Mouse (Mus musculus) midbrain, embryonic 13.5 days (tissue): ENCODE data around the gene Stra8. TPM values are rescaled to one million over a fixed set of nuclear protein-coding genes. Genes with fewer than 3 reads are reported as not detected.

ENCODE experiments used
- ATAC-seq: fragments of 200-750 bp; cut with Nextera tagmentation; 2 replicates; pipeline ENCODE4 v1.8.0; 2017; ENCODE audit warnings: mild to moderate bottlenecking, moderate TSS enrichment, moderate library complexity
- H3K27ac ChIP-seq: fragments of 300-500 bp; sonication (generic); 2 replicates; pipeline ENCODE4 v1.5.1; 2015; ENCODE audit warnings: inconsistent platforms, mild to moderate bottlenecking, moderate library complexity
- H3K27me3 ChIP-seq: fragments of 300-500 bp; sonication (generic); 2 replicates; pipeline ENCODE4 v1.6.1; 2015; ENCODE audit warnings: mild to moderate bottlenecking, inconsistent platforms
- H3K36me3 ChIP-seq: fragments of 300-500 bp; sonication (generic); 2 replicates; pipeline ENCODE4 v1.6.1; 2015; ENCODE audit warnings: mild to moderate bottlenecking, inconsistent platforms
- H3K4me1 ChIP-seq: fragments of 300-500 bp; sonication (generic); replicated peaks from 2 replicates; pipeline ENCODE4 v1.6.1; 2015; ENCODE audit warnings: inconsistent platforms
- H3K4me2 ChIP-seq: fragments of 300-500 bp; sonication (generic); replicated peaks from 2 replicates; pipeline ENCODE4 v1.6.1; 2015; ENCODE audit warnings: moderate library complexity, mild to moderate bottlenecking, inconsistent platforms
- H3K4me3 ChIP-seq: fragments of 300-500 bp; sonication (generic); replicated peaks from 2 replicates; pipeline ENCODE4 v1.5.1; 2015; ENCODE audit warnings: mild to moderate bottlenecking, inconsistent platforms
- H3K9ac ChIP-seq: fragments of 300-500 bp; sonication (generic); replicated peaks from 2 replicates; pipeline ENCODE4 v1.6.1; 2015; ENCODE audit warnings: mild to moderate bottlenecking, inconsistent platforms
- H3K9me3 ChIP-seq: fragments of 300-500 bp; sonication (generic); 2 replicates; pipeline ENCODE4 v1.6.1; 2016; ENCODE audit warnings: mild to moderate bottlenecking, inconsistent platforms
- WGBS: fragments of 180-500 bp; shearing (Covaris S2); methylation state at CpG from one replicate; pipeline ENCODE4 v1.1.7; 2015; 5-methylcytosine and 5-hydroxymethylcytosine counted together
- polyA plus RNA-seq: library from polyadenylated mRNA; unstranded; fragments of >200 nt; fragmentation: Nextera tagmentation; extraction: Ambion mirVana; gene quantifications from 2 replicates; pipeline ENCODE4 v1.2.1, GENCODE M21; 2015

Stra8 gene
- polyA plus RNA-seq, 1 experiment from 2014 or later, result not detected

DNA sequence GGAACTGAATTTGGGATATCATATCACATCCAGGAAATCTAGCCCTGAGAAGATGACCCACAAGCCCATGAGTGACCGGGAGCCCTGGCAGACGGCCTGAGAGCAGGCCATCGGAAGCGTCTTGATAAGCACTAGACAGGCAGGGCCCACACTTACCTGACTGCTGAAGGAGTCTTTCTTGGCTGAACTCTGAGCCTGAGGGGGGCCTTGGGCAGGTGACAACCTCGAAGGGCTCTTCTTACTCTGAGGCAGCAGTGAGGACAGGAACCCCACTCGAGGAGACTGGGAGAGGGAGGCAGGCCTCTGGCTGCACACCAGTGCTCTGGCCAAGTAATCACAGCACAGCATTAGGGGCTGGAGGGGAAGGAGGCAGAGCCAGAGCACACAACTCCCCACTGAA lies 15.6 kb upstream of the Stra8 start:
- Histone ChIP-seq H3K4me3 (no peak overlapping the region), H3K9ac (no peak overlapping the region), H3K9me3 (no peaks in the 10 kb centered on the region), H3K36me3 (peaks cover 79% of the 10 kb centered on the region), H3K27ac (no peak overlapping the region), H3K4me2 (no peak overlapping the region), H3K27me3 (no peaks in the 10 kb centered on the region), H3K4me1 (peaks cover 17% of the 10 kb centered on the region)
- 95% methylated on average over 6 of the region's 6 CpGs for WGBS
- no peak for ATAC-seq

DNA sequence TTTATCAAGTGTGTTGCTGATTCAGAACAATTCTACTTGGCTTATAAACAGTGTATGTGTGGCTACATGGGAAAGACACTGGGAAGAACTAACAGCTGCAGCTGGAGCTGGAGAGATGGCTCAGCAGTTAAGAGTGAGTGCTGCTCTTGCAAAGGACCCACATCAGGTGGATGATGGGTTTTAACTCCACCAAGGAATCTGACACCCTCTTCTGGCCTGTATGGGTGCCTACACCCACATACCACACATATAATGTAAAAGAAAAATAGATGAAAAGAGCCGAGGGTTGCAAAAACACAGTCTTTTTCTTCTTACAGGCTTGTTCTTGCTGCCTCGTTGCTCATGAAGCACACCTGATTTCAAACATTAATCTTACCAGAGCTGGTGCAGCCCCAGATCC lies 13.8 kb upstream of the Stra8 start:
- H3K4me3 ChIP-seq, result no peak overlapping the region
- no peak overlapping the region for H3K9ac ChIP-seq
- 87% methylated on average over 2 of the region's 2 CpGs for WGBS
- no peak overlapping the region for H3K4me2 ChIP-seq
- H3K36me3 ChIP-seq, result peaks cover 62% of the 10 kb centered on the region
- ATAC-seq, result no peak
- H3K27ac ChIP-seq, result no peak overlapping the region
- H3K4me1 ChIP-seq, result peaks cover 26% of the 10 kb centered on the region
- no peaks in the 10 kb centered on the region for H3K27me3 ChIP-seq
- H3K9me3 ChIP-seq, result no peaks in the 10 kb centered on the region

DNA sequence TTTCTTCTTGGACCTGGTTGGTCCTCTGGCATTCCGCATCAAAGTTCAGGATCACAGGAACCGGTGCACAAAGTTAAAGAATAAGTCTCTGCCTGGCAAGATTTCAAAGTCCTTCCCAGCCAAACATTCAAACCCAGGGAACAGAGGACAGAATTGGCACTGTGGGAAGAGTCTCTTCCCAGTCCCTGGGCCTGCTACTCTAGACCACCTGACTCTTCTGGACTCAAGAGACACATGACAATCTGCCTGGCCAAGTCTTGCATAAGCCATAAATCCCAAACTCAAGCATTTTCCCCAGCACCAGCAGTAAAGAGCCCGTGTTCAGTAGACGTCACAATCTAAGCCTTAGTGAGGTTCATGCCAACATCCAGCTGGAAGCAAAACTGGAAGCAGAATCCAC lies 13.3 kb upstream of the Stra8 start:
- H3K9me3 ChIP-seq, result no peaks in the 10 kb centered on the region
- H3K4me2 ChIP-seq, result no peak overlapping the region
- no peak overlapping the region for H3K4me3 ChIP-seq
- no peak overlapping the region for H3K9ac ChIP-seq
- H3K27me3 ChIP-seq, result no peaks in the 10 kb centered on the region
- no peak overlapping the region for H3K27ac ChIP-seq
- 91% methylated on average over 4 of the region's 4 CpGs for WGBS
- peaks cover 58% of the 10 kb centered on the region for H3K36me3 ChIP-seq
- H3K4me1 ChIP-seq, result peaks cover 26% of the 10 kb centered on the region
- no peak for ATAC-seq

- Histone ChIP-seq H3K27ac (no peak overlapping the region), H3K4me3 (no peak overlapping the region), H3K9me3 (no peaks in the 10 kb centered on the region), H3K27me3 (no peaks in the 10 kb centered on the region), H3K36me3 (peaks cover 54% of the 10 kb centered on the region), H3K4me2 (no peak overlapping the region), H3K9ac (no peak overlapping the region), H3K4me1 (peaks cover 23% of the 10 kb centered on the region)
- 74% methylated on average over 2 of the region's 2 CpGs for WGBS
- ATAC-seq, result no peak
Observed at GRCm38 (mm10) chr6:34907121-34907614, 12.8 kb upstream of the Stra8 start.

GRCm38 (mm10) chr6:34907696-34908260 lies 12.2 kb upstream of the Stra8 start:
- no peak for ATAC-seq
- Histone ChIP-seq H3K27ac (no peak overlapping the region), H3K9ac (0 out of 2 replicates have a peak overlapping the region, but pooled peaks have one; percentile 23), H3K4me3 (no peak overlapping the region), H3K36me3 (peaks cover 47% of the 10 kb centered on the region), H3K4me2 (no peak overlapping the region), H3K27me3 (no peaks in the 10 kb centered on the region), H3K9me3 (no peaks in the 10 kb centered on the region), H3K4me1 (peaks cover 22% of the 10 kb centered on the region)
- WGBS, result 90% methylated on average over 18 of the region's 18 CpGs

DNA sequence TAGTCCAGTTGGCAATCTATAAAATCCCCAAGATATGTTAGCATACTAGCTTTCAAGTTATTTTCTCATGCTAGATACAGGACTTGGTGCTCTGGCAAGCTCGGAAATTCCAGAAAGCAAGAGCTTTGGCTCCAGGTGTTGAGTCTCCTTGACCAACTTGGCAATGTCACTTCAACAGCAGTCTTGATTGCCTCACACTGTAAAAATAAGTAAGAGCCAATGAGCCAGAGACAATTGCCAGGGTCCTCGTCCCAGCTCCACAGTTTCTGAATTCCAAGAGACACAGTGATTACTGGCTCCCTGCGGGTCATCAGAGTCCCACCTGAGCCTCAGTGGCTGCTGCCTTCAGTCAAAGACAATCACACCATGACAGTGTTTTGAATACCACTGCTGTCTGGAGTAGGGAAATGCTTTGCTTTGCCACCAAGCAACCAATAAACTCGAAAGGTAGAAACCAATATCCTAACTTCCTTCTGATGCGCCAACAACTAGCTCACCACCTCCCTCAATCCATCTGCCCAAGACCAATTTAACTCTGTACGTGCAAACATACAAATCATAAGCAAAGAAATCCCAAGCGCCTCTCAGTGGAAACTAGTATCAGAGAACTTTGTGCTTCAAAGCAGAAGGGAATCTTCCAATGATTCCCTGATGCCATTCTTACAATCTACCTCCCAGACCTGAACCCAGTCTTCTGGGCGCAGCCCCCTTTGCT lies 10.2 kb upstream of the Stra8 start:
- peak overlapping the region; percentile 78 for H3K4me2 ChIP-seq
- peaks cover 33% of the 10 kb centered on the region for H3K36me3 ChIP-seq
- H3K4me1 ChIP-seq, result peaks cover 22% of the 10 kb centered on the region
- H3K27ac ChIP-seq, result peak overlapping the region; percentile 85
- peak overlapping the region; percentile 77 for H3K4me3 ChIP-seq
- ATAC-seq, result no peak
- H3K27me3 ChIP-seq, result no peaks in the 10 kb centered on the region
- WGBS, result 53% methylated on average over 8 of the region's 8 CpGs
- H3K9ac ChIP-seq, result peak overlapping the region; percentile 75
- no peaks in the 10 kb centered on the region for H3K9me3 ChIP-seq

- WGBS, result 0% methylated on average over 60 of the region's 64 CpGs
- Histone ChIP-seq H3K9me3 (no peaks in the 10 kb centered on the region), H3K27ac (peak within 1 kb of the TSS; percentile 85), H3K4me1 (peaks cover 22% of the 10 kb centered on the region), H3K9ac (peak within 1 kb of the TSS; percentile 75), H3K27me3 (no peaks in the 10 kb centered on the region), H3K4me2 (peak within 1 kb of the TSS; percentile 78), H3K4me3 (peak within 1 kb of the TSS; percentile 77), H3K36me3 (peaks cover 26% of the 10 kb centered on the region)
- ATAC-seq, result peak; percentile 94
Observed at GRCm38 (mm10) chr6:34910371-34911219, 9.4 kb upstream of the Stra8 start, which contains the start of gene Wdr91. Wdr91 (minus strand) TSS chr6:34910876.

DNA sequence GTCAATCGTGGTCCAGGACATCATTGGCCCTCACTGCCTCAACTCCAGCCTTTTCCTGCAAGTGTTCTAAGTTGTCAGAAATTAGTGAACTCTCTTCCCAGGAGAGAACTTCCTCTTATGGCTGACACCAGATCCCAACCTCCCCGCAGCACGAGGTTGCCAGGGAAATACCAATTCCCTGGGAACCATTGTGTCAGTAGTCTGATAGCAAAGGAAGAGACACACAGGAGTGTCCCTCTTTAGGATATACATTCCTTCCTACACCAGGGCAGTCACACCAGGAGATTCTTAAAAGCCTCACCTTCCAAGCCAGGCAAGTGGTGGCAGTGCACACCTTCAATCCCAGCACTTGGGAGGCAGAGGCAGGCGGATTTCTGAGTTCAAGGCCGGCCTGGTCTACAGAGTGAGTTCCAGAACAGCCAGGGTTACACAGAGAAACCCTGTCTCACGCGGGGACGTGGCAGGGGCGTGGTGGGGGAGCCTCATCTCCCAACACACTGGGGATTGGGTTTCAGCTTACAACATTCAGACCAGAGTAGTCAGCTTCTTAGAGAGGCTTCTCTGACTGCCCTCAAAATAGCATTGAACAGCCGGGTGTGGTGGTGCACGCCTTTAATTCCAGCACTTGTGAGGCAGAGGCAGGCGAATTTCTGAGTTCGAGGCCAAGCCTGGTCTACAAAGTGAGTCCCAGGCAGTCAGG lies 6.5 kb upstream of the Stra8 start:
- H3K4me3 ChIP-seq, result no peak overlapping the region
- H3K4me1 ChIP-seq, result peaks cover 18% of the 10 kb centered on the region
- H3K4me2 ChIP-seq, result no peak overlapping the region
- WGBS, result 89% methylated on average over 13 of the region's 13 CpGs
- no peak overlapping the region for H3K9ac ChIP-seq
- ATAC-seq, result no peak
- H3K9me3 ChIP-seq, result no peaks in the 10 kb centered on the region
- H3K27me3 ChIP-seq, result no peaks in the 10 kb centered on the region
- H3K27ac ChIP-seq, result no peak overlapping the region
- no peaks in the 10 kb centered on the region for H3K36me3 ChIP-seq

- Histone ChIP-seq H3K36me3 (no peaks in the 10 kb centered on the region), H3K9me3 (no peaks in the 10 kb centered on the region), H3K4me3 (no peak overlapping the region), H3K9ac (no peak overlapping the region), H3K4me2 (no peak overlapping the region), H3K4me1 (peaks cover 8% of the 10 kb centered on the region), H3K27ac (no peak overlapping the region), H3K27me3 (no peaks in the 10 kb centered on the region)
- ATAC-seq, result no peak
- 89% methylated on average over 3 of the region's 3 CpGs for WGBS
Observed at GRCm38 (mm10) chr6:34914462-34914861, 5.5 kb upstream of the Stra8 start.

DNA sequence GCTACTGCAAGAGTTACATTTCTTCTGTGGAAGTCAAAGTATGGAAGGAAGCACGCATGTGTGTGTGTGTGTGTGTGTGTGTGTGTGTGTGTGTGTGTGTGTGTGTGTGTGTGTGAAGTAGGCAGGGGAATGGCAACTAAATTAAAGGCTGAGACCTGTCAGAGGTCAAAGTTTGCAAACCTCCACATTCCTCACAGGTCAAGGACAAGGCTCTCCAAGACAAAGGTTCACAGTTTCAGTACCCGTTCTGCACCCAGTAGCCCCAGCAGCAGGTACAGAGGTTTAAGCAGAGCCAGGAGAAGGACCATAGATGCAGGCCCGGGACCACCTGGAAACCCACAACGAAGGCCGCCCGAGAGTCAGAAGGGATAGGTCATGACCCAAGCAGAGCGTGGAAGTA lies 817 bp upstream of the Stra8 start:
- WGBS, result 88% methylated on average over 7 of the region's 7 CpGs

DNA sequence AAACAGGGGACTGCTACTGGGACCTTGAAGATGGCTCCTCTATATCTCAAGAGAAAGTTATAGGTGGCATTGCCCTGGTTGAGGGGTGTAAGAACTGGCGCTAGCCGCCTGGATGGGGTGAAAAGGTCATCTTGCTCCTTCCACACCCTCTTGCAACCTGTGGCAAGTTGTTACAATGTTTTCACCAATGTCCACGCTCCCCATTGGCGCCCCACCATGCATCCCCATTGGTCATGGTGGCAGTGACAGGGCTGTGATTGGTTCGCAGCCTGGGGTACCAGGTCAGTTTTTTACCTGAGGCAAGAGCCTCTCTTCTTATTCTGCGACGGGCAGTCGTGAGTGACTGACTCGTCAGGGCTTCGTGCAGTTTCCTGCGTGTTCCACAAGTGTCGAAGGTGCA lies 668 bp downstream of the Stra8 start:
- no peak overlapping the region for H3K27ac ChIP-seq
- no peak overlapping the region for H3K9ac ChIP-seq
- H3K4me1 ChIP-seq, result no peaks in the 10 kb centered on the region
- H3K27me3 ChIP-seq, result no peaks in the 10 kb centered on the region
- ATAC-seq, result no peak
- no peak overlapping the region for H3K4me2 ChIP-seq
- WGBS, result 98% methylated on average over 12 of the region's 12 CpGs
- no peak overlapping the region for H3K4me3 ChIP-seq
- H3K36me3 ChIP-seq, result no peaks in the 10 kb centered on the region
- no peaks in the 10 kb centered on the region for H3K9me3 ChIP-seq

More for the DNA sequence above, 817 bp upstream of the Stra8 start:
- Histone ChIP-seq H3K27ac (no peak overlapping the region), H3K4me2 (no peak overlapping the region), H3K4me1 (no peaks in the 10 kb centered on the region), H3K9me3 (no peaks in the 10 kb centered on the region), H3K9ac (no peak overlapping the region), H3K36me3 (no peaks in the 10 kb centered on the region), H3K4me3 (no peak overlapping the region), H3K27me3 (no peaks in the 10 kb centered on the region)
- ATAC-seq, result no peak
